Mouse (Mus musculus): ENCODE measurements around the gene Sfpq. TPM values are rescaled to one million over a fixed set of nuclear protein-coding genes. Genes with fewer than 3 reads are reported as not detected.

Sfpq gene
- total RNA-seq, 2 experiments from 2014 or later = 162 to 166 TPM

Other genes starting within 250 kb of the Sfpq start
- gene Zmym4, start 53.2 kb upstream of the Sfpq start, total RNA-seq (2021) = 10 to 100 TPM; 30.4 to 35.0 TPM
- 1 to 10 TPM; 4.6 to 7.1 TPM for gene Zmym1, start 39.8 kb downstream of the Sfpq start, total RNA-seq (2021)
- gene Zmym6, start 56.1 kb downstream of the Sfpq start, total RNA-seq (2021) = 1 to 10 TPM; 8.6 to 9.0 TPM
- gene Tmem35b, start 102.4 kb downstream of the Sfpq start, total RNA-seq (2021) = 1 to 10 TPM; 2.0 to 2.5 TPM
- gene Dlgap3, start 147.9 kb downstream of the Sfpq start, total RNA-seq (2021) = under 1 TPM; 0.22 to 0.26 TPM
- gene Smim12, start 222.5 kb downstream of the Sfpq start, total RNA-seq (2021) = 10 to 100 TPM; 40.9 to 46.2 TPM